Comparison of ENCODE assay signal across 7 mouse cellular contexts in the genomic region with DNA sequence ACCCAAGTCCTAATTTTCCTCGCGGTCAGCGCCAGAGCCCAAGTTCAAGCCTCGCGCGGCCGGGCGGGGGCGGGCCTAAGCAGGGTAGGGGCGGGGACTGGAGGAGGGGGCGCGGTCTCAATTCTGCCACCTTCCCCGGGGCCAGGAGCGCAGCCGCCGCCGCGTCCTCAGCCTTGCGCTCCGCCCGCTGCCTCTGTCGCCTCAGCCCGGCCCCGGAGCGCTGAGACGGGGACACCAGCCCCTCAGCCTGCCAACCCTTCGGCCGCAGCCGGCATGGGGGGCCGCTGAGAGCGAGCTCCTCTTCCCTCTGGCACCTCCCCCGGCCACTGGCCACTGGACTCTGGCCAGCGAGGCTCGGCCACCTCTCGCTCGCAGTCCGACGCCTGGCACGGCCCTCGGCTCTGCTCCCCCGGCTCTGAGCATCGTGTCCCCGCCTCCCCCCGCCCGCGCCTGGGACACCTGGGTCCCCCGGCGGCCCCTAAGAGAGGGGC. TPM values are rescaled to one million over a fixed set of nuclear protein-coding genes. Genes with fewer than 3 reads are reported as not detected.
DNase-seq lines count a peak whose midpoint lies in the region; ATAC-seq and TF ChIP-seq lines count a peak whose summit lies in the region.

Gene Rapgefl1 (plus strand): TSS at position 135 of the 491 bp plus-strand sequence.

- peaks cover 46% of the 10 kb centered on the region for H3K27me3 ChIP-seq in midbrain, embryonic 10.5 days (ENCODE audit: low read depth, poor library complexity, severe bottlenecking)

- no peaks in the 10 kb centered on the region for H3K9me3 ChIP-seq in midbrain, embryonic 10.5 days (replicated peaks)

- DNase-seq in adrenal gland, adult 18-20 months (ENCODE audit: low spot score in 2 of 2): peak; percentile 81 to 82
- peak; percentile 86 for DNase-seq in gastrocnemius, postnatal 10 days
- DNase-seq in left cerebral cortex, postnatal 25 days (ENCODE audit: low spot score in 2 of 2): peak; percentile 84 to 85
- DNase-seq in midbrain, embryonic 10.5 days (ENCODE audit: low spot score): peak; percentile 87
- peak; percentile 66 to 70 for DNase-seq in right cerebral cortex, postnatal 36 days (ENCODE audit: low spot score in 2 of 2)

- peak within 1 kb of the TSS; percentile 90 for H3K27ac ChIP-seq in cortical plate, adult 2 months (ENCODE audit: insufficient read depth, low read length)
- H3K27ac ChIP-seq in midbrain, embryonic 10.5 days (replicated peaks): peak within 1 kb of the TSS; percentile 82

- no peak for TF ChIP-seq CTCF in cortical plate, adult 2 months (IDR thresholded peaks at IDR 0.05; ENCODE audit: extremely low read depth, insufficient read depth, low read length)

- peak within 1 kb of the TSS; percentile 81 for H3K4me3 ChIP-seq in cortical plate, adult 2 months (ENCODE audit: insufficient read depth, low read length)
- peak within 1 kb of the TSS; percentile 75 for H3K4me3 ChIP-seq in midbrain, embryonic 10.5 days

- 0% methylated on average over 48 of the region's 48 CpGs for WGBS in midbrain, embryonic 10.5 days

- intact Hi-C loops in left cerebral cortex, postnatal 25 days (cut with DNase I): loop anchor here (5.0 kb wide), 1 partner anchor 139 kb away; no protein-coding TSS in a partner anchor

- peak; percentile 86 for ATAC-seq in inflammation-experienced regulatory T-cells, adult 6 months

- peaks cover 7% of the 10 kb centered on the region; the same call in 1 of the 2 replicates for H3K4me1 ChIP-seq in cortical plate, adult 2 months (ENCODE audit: control insufficient read depth, insufficient read depth, low read length)
- H3K4me1 ChIP-seq in midbrain, embryonic 10.5 days: peaks cover 54% of the 10 kb centered on the region

- peaks cover 34% of the 10 kb centered on the region for H3K36me3 ChIP-seq in midbrain, embryonic 10.5 days

- peak; percentile 63; the same call in 1 of the 2 replicates for TF ChIP-seq POLR2A in cortical plate, adult 2 months (IDR thresholded peaks at IDR 0.05; ENCODE audit: extremely low read depth, insufficient read depth, low read length)

RNA-seq across cellular contexts. Expression of gene Rapgefl1, which starts in this region (rescaled TPM):
- total RNA-seq in adrenal gland, adult 18-20 months (2021): under 1 TPM; 0.36 to 0.58 TPM
- 153 and 181 TPM in 2 replicates for polyA plus RNA-seq in cortical plate, adult 2 months (2012; rRNA removed)
- total RNA-seq in gastrocnemius, postnatal 10 days (2021): 1 to 10 TPM; 1.9 to 2.6 TPM
- under 1 TPM in 2 of 3 experiments, not detected in 1; 0.32 to 0.63 TPM for polyA plus RNA-seq in inflammation-experienced regulatory T-cells, adult 6 months (2017; shearing (Covaris generic))
- total RNA-seq in left cerebral cortex, postnatal 25 days (2021): 100 to 1,000 TPM; 138 to 148 TPM
- polyA plus RNA-seq in midbrain, embryonic 10.5 days (2016; fragmentation: Nextera tagmentation; extraction: Ambion mirVana): 1.3 TPM in 2 replicates

Comparison
In these comparisons a context has a peak if more than half of its experiments do, and no peak if none do; other contexts are left out.
1. Peak in every context shown above with its lines: DNase-seq, ATAC-seq, H3K4me3 ChIP-seq and H3K27ac ChIP-seq.
2. RNA of gene Rapgefl1 (total RNA-seq): 138 to 148 TPM in left cerebral cortex, postnatal 25 days; 1.9 to 2.6 TPM in gastrocnemius, postnatal 10 days and 0.36 to 0.58 TPM in adrenal gland, adult 18-20 months; every median in the first group is over 10 times any median in the second.
3. RNA of gene Rapgefl1 (polyA plus RNA-seq): 153 to 181 TPM in cortical plate, adult 2 months; 1.3 TPM in midbrain, embryonic 10.5 days and 0.32 to 0.63 TPM in inflammation-experienced regulatory T-cells, adult 6 months; every median in the first group is over 10 times any median in the second.
4. Peak in DNase-seq in adrenal gland, adult 18-20 months; RNA of the gene not detected or under 1 TPM.
5. Peak in ATAC-seq in inflammation-experienced regulatory T-cells, adult 6 months; RNA of the gene not detected or under 1 TPM.